Mouse (Mus musculus) kidney, embryonic 15.5 days (tissue): ENCODE measurements around the gene Cyth2. TPM values are rescaled to one million over a fixed set of nuclear protein-coding genes. Genes with fewer than 3 reads are reported as not detected.

ENCODE experiments used
- polyA plus RNA-seq: library from polyadenylated mRNA; unstranded; fragments of >200 nt; fragmentation: Nextera tagmentation; extraction: Ambion mirVana; gene quantifications from 2 replicates; pipeline ENCODE4 v1.2.1, GENCODE M21; 2015

Gene Cyth2
- polyA plus RNA-seq, 1 experiment from 2014 or later, result 130 TPM

Other genes starting within 250 kb of the Cyth2 start
- gene Bcat2, start 244.4 kb downstream of the Cyth2 start, polyA plus RNA-seq, result 75.4 and 78.5 TPM in 2 replicates
- gene Fgf21, start 199.1 kb downstream of the Cyth2 start, polyA plus RNA-seq, result 0.32 TPM in 1 of 2 replicates, not detected in the other
- 0.06 and 0.21 TPM in 2 replicates for gene Fut1, start 197.3 kb downstream of the Cyth2 start, polyA plus RNA-seq
- gene Izumo1, start 192.8 kb downstream of the Cyth2 start, polyA plus RNA-seq, result 0.14 and 0.17 TPM in 2 replicates
- 16.1 and 18.0 TPM in 2 replicates for gene Rasip1, start 187.1 kb downstream of the Cyth2 start, polyA plus RNA-seq
- gene Mamstr, start 174.6 kb downstream of the Cyth2 start, polyA plus RNA-seq, result 7.5 and 9.0 TPM in 2 replicates
- 0.42 and 3.7 TPM in 2 replicates for gene Fut2, start 148.2 kb downstream of the Cyth2 start, polyA plus RNA-seq
- gene Ntn5, start 130.6 kb downstream of the Cyth2 start, polyA plus RNA-seq, result 0.21 and 0.24 TPM in 2 replicates
- 0.19 and 0.29 TPM in 2 replicates for gene Sec1, start 120.2 kb downstream of the Cyth2 start, polyA plus RNA-seq
- gene Car11, start 114.7 kb downstream of the Cyth2 start, polyA plus RNA-seq, result 8.6 and 8.8 TPM in 2 replicates
- gene Dbp, start 109.5 kb downstream of the Cyth2 start, polyA plus RNA-seq, result 3.7 and 4.7 TPM in 2 replicates
- gene Rpl18, start 99.1 kb downstream of the Cyth2 start, polyA plus RNA-seq, result 1,132 and 1,166 TPM in 2 replicates
- 28.1 and 33.7 TPM in 2 replicates for gene Sphk2, start 96.6 kb downstream of the Cyth2 start, polyA plus RNA-seq
- gene Fam83e, start 93.4 kb downstream of the Cyth2 start, polyA plus RNA-seq, result 1.4 and 2.5 TPM in 2 replicates
- gene Spaca4, start 88.8 kb downstream of the Cyth2 start, polyA plus RNA-seq, result not detected in 2 replicates
- 2.5 and 3.1 TPM in 2 replicates for gene Lmtk3, start 30.8 kb downstream of the Cyth2 start, polyA plus RNA-seq
- gene Sult2b1, start 29.9 kb downstream of the Cyth2 start, polyA plus RNA-seq, result 2.8 and 3.2 TPM in 2 replicates
- gene Kcnj14, start 10.2 kb upstream of the Cyth2 start, polyA plus RNA-seq, result 1.4 and 1.6 TPM in 2 replicates
- 82.5 and 86.3 TPM in 2 replicates for gene Grwd1, start 16.4 kb upstream of the Cyth2 start, polyA plus RNA-seq
- gene Kdelr1, start 58.2 kb upstream of the Cyth2 start, polyA plus RNA-seq, result 83.8 and 89.1 TPM in 2 replicates
- 0.42 and 0.47 TPM in 2 replicates for gene Grin2d, start 63.8 kb upstream of the Cyth2 start, polyA plus RNA-seq
- 0.93 and 1.1 TPM in 2 replicates for gene Syngr4, start 82.1 kb upstream of the Cyth2 start, polyA plus RNA-seq
- 6.2 and 6.5 TPM in 2 replicates for gene Tmem143, start 82.4 kb upstream of the Cyth2 start, polyA plus RNA-seq
- 164 and 194 TPM in 2 replicates for gene Emp3, start 106.8 kb upstream of the Cyth2 start, polyA plus RNA-seq
- 10.8 and 12.2 TPM in 2 replicates for gene Ccdc114, start 109.5 kb upstream of the Cyth2 start, polyA plus RNA-seq
- gene Abcc6, start 215.7 kb upstream of the Cyth2 start, polyA plus RNA-seq, result 0.93 and 1.1 TPM in 2 replicates
- gene Nomo1, start 219.1 kb upstream of the Cyth2 start, polyA plus RNA-seq, result 39.9 and 40.4 TPM in 2 replicates